Mouse (Mus musculus): ENCODE measurements at regions not wholly inside any gene's neighbourhood (a gene's known extent, or its start where the extent isn't known, plus 50 kb on each side); places are given as distances from the start of the nearest gene placed in this dataset.

DNA sequence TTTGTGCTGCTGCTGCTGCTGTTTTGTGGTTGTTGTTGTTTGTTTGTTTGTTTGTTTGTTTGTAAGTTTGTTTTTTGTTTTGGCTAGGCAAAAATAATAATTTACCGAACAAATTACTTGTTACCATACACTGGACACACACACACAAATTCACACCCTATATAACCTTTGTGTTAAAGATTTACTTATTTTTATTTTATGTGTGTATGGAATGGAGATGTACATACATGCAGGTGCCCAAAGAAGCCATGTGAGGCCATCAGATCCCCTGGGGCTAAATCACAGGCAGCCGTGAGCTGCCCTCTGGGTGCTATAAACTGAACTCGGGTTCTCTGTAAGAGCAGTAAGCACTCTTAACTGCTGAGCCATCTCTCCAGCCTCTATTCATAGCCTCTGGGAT lies 56.0 kb downstream of the Pttg1 start:
- DNase-seq (ENCODE audit: low spot score) = no peak

DNA sequence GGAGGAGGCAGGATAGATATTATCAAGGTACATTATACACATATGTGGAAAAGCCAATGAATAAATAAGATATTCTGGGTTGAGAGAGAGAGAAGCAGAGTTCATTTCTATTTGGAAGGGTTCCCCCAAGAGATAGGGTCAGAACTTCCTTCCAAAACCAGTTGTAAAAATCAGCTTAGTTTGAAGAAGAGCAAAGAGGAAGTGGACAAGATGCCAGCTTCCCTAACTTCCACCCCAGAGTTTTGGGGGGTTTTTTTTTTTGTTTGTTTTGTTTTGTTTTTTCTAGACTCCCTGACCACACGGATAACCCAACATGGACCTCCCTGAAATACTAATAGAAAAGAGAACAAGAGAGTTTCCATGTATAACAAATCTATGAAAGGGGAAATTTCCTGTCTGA lies 57.7 kb downstream of the Pttg1 start:
- no peak for DNase-seq (ENCODE audit: low spot score)

DNA sequence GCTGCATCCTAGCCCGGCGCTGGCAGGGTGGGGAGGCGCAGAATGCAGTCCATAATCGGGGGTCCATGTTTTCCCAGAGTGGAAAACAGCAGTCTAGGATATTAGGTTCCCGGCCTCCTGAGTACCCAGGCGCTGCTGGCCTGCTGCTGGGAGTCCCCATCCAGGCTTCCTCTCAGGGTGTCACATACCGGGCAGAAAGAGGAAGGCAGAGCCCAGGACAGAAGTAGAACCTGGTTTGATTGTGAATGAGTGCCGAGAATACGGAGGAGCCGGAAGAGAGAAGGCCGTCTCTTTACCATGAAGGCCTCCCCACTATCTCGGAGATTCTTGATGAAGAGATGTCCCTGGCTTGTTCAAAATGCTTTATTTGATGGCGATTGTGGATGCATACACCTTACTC lies 64.2 kb downstream of the Pttg1 start:
- DNase-seq (ENCODE audit: low spot score) = no peak

DNA sequence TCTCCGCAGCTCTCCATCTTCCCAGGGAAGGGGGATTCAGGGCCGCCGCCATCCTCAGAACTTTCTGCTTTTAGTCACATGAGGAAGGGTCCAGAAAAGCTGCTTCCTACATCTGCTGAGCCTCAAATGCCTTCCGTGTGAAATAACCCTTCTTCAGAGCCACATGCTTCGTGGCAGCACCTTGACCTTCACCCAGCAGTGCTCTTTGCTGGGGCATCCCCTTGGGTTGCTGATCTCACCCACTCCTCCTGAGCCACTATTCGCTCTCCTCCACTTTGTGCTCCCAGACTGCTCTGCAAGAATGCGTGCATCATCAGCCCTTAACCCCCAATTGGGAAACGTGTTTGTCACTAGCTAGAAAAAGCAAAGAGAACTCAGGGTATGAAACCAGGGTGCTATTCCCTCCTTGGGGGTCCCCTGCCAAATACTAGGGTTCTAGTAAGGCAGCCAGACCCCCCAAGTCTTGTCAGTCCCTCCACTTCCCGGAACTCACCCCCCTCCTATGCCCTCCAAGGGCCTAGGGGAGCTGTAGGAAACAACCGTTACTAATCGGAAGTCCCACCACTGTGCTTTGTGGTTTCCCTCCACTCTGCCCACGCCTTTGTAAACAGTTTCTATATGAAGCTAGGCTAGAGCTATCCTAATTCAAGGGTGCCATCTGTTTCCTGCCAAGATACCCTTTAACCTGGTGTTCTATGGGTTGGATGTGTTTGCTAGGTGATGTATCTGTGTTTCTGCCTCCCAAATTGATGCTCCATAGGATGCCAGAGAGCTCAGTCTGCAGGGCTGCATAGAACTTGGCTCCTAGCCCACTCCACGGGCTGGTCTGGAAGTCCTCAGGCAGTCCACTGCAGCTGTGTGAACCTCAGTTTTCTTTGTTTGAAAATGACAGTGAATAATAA lies 67.4 kb downstream of the Pttg1 start:
- no peak for DNase-seq (ENCODE audit: low spot score)

DNA sequence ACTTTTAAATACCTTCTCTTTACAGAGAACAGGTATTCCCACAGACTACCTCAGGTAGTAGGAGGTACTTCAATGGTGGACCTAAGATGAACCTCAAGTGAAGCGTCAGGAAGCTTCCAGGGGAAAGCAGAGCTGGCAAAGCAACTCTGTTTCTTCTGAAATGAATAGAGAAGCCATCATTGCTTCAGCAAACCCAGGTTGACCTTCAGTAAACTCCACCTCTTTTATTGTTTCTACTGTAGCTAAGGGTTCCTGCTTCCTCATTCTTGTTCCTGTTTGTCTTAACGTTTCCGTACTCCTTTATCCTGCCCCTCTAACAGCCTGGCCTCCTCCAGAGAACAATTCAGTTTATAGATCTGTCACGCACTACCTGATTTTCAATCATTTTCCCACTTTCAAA lies 72.4 kb downstream of the Pttg1 start:
- no peak for DNase-seq (ENCODE audit: low spot score)

DNA sequence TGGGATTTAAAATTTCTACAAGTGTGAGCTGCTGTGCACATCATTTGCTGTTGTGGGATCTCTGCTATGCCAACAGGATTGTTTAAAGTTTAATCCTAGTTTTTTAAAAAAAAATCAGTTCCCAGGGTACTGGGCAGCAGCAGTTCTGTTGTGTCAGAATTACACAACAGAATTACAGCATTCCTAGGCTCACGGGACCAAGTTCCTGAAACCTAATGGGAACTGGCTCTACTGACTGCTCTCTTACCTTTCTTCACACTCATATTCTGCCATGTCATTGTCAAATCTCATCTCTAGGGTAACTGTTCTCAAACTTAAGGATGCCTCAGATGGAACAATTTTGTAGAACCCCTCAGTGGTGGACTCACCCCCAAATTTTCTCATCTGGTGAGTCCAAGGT lies 73.0 kb downstream of the Pttg1 start:
- no peak for DNase-seq (ENCODE audit: low spot score)

DNA sequence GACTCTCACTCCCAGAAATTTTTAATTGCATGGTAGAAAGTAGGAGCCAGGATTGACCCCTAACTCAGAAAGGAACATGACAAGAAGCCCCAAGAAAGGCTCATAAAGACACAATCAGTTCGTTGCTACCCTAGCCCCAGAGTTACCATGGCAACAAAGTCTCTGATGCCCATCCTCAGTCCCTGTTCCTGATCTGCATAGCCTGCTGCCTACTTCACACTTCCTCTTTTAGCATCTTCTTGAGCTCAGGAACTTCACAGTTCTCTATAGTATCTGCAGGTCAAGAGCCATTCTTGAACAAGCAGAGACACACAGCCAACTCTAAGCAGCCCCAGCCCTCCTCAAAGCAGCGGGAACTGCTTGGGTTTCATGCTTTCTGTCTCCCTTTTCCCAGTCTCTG lies 74.2 kb downstream of the Pttg1 start:
- no peak for DNase-seq (ENCODE audit: low spot score)

DNA sequence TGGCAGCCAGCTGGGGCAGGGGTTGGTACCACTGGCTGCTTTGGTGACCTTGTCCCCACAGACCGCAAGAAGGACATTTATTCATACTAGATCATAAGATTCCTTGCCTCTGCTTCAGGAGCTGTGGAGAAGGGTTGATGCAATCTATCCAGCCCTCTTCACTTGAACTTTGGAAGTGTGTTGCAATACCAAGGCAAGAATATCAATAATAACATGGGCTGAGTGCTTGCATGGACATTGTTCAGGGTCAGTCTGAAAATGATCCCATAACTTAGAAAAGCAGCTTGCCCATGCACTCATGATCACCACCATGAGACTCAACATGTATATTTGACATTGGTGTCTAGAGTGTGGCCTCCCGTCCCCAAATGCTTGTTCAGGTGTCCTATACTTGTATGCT lies 74.7 kb downstream of the Pttg1 start:
- DNase-seq (ENCODE audit: low spot score) = no peak

DNA sequence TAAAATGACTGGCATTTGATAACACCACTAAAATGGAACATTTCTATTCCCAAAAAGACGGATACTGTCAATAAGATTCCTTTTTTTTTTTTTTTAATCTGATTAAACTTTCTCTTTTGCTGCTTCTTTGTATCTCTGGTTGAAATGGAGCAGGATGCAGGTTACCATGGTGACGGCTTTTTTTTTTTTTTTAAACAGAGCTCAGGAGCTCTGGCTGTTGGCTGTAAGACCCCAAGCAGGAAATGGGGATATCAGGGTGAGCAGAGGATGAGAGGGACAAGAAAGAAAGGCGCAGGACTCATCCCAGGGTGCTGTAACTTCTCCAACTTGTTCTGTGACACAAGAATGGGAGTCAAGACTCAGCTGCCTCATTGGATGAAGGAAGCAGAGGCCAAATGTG lies 75.8 kb downstream of the Pttg1 start:
- DNase-seq (ENCODE audit: low spot score) = no peak

DNA sequence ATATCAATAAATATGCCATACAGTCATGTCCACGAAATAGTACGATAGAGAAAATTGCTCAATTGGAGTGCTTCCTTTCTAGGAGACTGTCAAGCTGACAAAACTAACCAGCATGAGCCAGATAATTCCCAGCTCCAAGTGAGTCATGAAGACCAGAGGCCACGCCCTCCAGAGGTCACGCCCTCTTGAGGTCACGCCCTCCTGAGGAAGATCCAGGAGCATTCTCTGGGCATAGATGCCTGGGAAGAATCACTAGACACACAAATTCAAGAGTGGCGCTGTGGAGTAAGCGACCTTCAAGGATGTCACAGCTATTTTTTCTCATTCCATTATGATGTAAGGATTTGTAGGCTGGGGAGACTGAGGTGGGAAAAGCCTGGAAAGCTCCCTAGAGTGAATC lies 76.5 kb downstream of the Pttg1 start:
- no peak for DNase-seq (ENCODE audit: low spot score)

DNA sequence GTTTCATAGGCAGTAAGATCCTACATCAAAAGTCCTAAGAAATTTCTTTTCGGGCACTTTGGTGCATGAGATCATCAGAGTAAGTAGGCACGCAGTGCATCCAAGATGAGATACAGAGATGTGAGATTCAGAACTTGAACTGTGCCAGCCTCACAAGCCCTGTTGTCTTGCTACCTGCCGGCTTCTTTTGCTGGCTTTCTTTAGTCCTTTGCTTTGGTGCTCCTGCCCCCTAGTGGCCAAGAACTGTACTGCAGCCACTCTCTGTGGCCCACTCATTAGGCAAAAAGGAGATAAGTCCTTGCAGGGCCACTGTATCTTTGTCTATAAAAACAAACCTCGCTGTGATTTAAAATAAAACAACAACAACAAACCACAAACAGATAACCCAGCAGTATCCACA lies 77.5 kb downstream of the Pttg1 start:
- DNase-seq (ENCODE audit: low spot score) = peak; percentile 77

DNA sequence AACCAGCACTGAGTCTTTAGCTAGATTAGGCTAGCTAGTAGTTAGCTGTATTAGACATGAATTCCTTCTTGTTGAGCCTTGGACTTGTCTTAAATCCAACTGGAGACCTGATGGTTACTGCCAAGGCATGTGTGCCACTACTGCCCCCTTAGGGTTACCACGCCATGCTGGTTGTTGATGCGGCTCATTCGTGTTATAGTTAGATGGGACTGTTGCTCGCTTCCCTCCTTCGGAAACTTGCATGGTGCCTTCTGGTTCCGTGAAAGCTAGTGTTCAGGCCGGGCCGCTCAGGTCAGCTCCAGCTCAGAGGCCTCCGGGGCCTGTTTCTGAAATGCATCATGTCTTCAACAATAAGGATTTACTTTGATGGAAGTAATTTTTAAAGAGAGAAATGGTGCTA lies 79.6 kb downstream of the Pttg1 start:
- DNase-seq (ENCODE audit: low spot score) = no peak

DNA sequence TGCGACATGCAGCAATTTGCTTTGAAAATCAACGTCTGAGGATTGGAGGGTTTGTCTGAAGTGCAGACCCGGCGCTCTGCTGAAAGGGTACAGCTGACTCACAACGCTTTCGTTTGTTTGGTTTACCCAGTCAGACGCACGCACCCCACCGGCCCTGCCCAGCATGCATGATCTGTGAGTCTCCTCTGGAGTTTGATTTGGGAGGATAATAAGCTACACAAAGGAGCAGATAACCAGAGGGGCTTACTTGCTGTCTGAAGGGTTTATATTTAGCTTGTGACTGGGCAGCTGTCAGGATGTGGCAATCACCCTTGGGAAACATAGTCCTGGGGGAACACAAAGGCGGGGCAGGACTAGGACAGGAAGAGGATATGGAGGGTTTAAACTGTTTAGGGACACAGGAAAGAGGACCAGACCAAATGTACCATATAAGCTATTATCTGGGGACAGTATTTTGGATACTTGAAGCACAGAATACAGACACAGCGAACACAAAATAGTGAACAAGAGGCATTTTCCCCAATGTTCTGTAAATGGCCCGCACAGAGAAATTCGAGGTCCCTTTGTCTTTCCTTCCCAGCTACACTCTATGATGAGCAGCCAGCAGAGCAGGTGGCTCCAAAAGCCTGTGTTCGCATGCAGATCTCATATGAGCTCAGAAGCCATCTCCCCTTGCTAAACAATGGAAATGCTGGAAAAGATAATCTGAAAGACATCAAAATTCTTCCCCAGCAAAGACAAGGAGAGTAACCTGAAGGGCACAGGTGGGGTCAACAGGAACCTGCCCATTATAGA lies 81.1 kb downstream of the Pttg1 start:
- DNase-seq (ENCODE audit: low spot score) = no peak

DNA sequence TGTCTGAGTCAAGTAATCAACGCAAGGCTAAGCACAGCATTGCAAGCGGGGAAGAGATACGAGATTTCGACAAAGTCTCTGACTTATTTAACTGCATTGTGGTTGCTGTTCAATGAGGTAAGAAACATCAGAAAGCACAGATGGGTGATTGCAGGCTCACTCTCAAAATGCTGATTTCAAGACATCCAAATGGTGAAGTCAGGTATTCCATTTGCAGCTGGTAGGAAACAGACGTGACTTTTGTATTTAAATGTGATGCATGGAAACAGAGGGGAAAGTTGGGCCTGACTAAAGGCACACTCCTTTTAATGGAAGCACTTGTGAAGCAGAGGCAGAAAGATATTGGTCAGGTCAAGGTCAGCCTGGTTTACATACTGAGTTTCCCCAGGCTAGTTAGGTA lies 82.5 kb downstream of the Pttg1 start:
- no peak for DNase-seq (ENCODE audit: low spot score)

DNA sequence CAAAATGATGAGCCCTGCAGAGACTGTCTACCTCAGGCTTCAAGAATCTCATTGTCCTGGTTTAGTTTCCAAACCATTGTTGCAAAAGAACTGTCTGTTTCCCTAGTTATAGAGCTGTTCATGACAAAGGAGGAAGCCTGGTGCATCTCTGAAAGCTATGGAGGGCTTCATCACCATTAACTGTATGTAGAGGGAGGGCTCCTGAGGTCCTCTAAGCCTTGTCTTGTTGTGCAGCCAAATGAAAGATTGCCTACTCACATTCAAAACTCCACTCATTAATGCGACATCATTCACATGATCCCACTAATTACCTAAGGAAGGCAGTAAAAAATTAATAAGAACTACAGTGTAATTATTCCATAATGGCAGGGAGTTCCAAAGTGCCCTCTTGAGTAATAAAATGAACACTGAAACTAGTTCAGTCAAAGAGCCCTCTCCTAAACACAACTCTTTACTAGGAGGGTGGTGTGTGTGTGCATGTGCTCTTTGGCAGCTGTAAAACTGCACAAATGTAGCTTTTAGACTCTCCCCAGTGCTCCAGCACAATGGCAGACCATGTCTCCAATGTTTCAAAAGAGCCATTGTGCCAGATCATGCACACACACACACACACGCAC lies 87.6 kb downstream of the Pttg1 start:
- no peak for DNase-seq (ENCODE audit: low spot score)

DNA sequence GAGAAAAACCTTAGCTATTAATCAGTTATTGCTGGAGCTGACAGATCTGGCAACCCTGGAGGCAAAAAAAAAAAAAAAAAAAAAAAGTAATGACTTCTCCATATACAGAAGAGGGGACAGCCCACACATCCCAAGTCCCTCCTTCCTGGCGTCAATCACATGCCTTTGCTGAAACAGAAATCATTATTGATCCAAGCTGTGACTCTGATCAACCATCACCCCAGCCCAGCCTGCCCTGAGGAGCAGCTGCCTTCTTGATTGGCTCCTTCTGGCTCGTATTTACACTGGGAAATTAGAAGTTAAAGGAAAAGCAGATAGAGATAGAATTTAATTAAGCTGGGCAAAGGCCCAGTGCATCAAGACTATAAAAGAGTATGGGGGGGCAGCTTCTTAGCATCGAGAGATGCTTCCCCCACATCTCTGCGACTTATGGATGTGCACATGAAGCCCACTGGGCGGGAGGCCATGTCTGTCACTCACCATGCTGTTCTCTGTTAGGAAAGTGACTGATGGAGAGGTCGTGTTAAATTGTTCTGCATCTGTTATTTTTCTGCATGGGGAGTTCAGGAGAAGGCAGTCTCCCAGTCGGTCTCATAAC lies 90.3 kb downstream of the Pttg1 start:
- no peak for DNase-seq (ENCODE audit: low spot score)

DNA sequence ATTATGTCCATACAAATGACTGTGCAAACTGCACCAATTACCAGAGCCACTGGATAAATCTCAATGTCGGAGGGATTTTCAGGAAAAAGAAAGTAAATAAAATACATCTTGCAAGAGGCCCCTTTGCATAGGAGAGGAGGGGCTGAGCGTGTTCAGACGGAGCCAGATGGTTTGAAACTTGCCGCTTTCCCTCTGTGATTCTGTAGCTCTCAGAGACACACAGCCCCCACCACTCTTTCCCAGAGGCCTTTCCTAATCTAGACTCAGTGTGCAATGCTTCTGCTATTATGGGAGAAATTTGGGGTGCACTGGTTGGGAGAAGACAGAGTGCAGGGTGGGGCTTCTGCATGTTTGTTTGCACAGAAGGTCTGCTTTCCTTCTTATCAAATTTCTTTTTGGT lies 92.5 kb downstream of the Pttg1 start:
- DNase-seq (ENCODE audit: low spot score) = no peak

DNA sequence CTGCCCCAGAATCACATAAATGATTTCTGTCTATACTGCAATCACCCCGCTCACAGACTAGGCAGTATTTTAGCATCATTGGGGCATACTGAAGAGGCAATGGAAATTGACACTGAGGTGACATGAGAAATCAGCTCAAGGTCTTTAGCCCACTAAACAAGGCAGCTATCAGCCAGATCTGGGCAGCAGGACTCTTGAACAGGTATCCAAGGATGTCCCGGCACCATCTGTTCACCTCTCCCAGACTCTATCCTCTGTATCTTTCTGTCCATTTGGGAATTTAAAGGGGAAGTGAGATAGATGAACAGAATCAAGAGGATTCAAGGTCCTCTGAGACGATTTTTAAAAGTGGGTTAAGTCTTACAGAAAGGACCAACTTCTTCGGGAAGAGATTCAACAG lies 112.1 kb downstream of the Pttg1 start:
- no peak for DNase-seq (ENCODE audit: low spot score)

Data from ovary, postnatal 36 days (tissue).